12 mouse cellular contexts compared by ENCODE assay signal in genomic region chr10:42346179-42346877, GRCm38 (mm10).
DNase-seq lines count a peak whose midpoint lies in the region; ATAC-seq and TF ChIP-seq lines count a peak whose summit lies in the region.
"Had no signal": no experiment of that assay in that cellular context is flagged by ENCODE, and none has a peak within 500 bp of the region (broad histone marks: within the 10 kb centered on the region; RNA-seq: fewer than 3 reads in every experiment).

No protein-coding gene starts in this region.

- H3K36me3 ChIP-seq in hindbrain, postnatal 0 days (ENCODE audit: insufficient read depth, low read length): no peaks in the 10 kb centered on the region
- H3K36me3 ChIP-seq in intestine, embryonic 16.5 days (ENCODE audit: control insufficient read depth, insufficient read depth, low read length): no peaks in the 10 kb centered on the region
- H3K36me3 ChIP-seq: liver, embryonic 13.5 days; stomach, embryonic 15.5 days had no signal

- no peak overlapping the region for H3K4me2 ChIP-seq in hindbrain, postnatal 0 days (ENCODE audit: low read depth, low read length)
- no peak overlapping the region for H3K4me2 ChIP-seq in intestine, embryonic 16.5 days (ENCODE audit: low read depth, low read length)
- H3K4me2 ChIP-seq: liver, embryonic 13.5 days; stomach, embryonic 15.5 days had no signal

- H3K4me3 ChIP-seq in hindbrain, postnatal 0 days (ENCODE audit: low read length): no peak overlapping the region
- H3K4me3 ChIP-seq in intestine, embryonic 16.5 days (ENCODE audit: low read length): no peak overlapping the region
- H3K4me3 ChIP-seq: erythroblast, embryonic 14.5 days; liver, embryonic 13.5 days; stomach, embryonic 15.5 days had no signal

- H3K27me3 ChIP-seq in hindbrain, postnatal 0 days (ENCODE audit: insufficient read depth, low read length): no peaks in the 10 kb centered on the region
- H3K27me3 ChIP-seq in intestine, embryonic 16.5 days (replicated peaks; ENCODE audit: control insufficient read depth, insufficient read depth, low read length): no peaks in the 10 kb centered on the region
- H3K27me3 ChIP-seq: liver, embryonic 13.5 days; stomach, embryonic 15.5 days had no signal

- peak; percentile 58; the same call in 1 of the 2 replicates for ATAC-seq in hindbrain, postnatal 0 days
- no peak for ATAC-seq in intestine, embryonic 16.5 days

- WGBS in hindbrain, postnatal 0 days: 28% methylated on average over 12 of the region's 12 CpGs
- WGBS in intestine, embryonic 16.5 days: 71% methylated on average over 12 of the region's 12 CpGs

- no peak for TF ChIP-seq CTCF in hindbrain, postnatal 0 days (IDR thresholded peaks at IDR 0.05; ENCODE audit: low read depth)

- H3K9ac ChIP-seq in hindbrain, postnatal 0 days (replicated peaks; ENCODE audit: low read length): no peak overlapping the region
- H3K9ac ChIP-seq in intestine, embryonic 16.5 days (ENCODE audit: low read depth, low read length): no peak overlapping the region
- H3K9ac ChIP-seq: liver, embryonic 13.5 days; stomach, embryonic 15.5 days had no signal

- no peak overlapping the region for H3K27ac ChIP-seq in hindbrain, postnatal 0 days
- H3K27ac ChIP-seq in intestine, embryonic 16.5 days (ENCODE audit: low read length): no peak overlapping the region
- H3K27ac ChIP-seq: liver, embryonic 13.5 days; stomach, embryonic 15.5 days had no signal

- H3K4me1 ChIP-seq in hindbrain, postnatal 0 days (ENCODE audit: insufficient read depth, low read length): no peaks in the 10 kb centered on the region
- peaks cover 4% of the 10 kb centered on the region for H3K4me1 ChIP-seq in intestine, embryonic 16.5 days (ENCODE audit: control insufficient read depth, insufficient read depth, low read length)

- DNase-seq in adrenal gland, adult 2 months: peak; percentile 14
- no peak for DNase-seq in adrenal gland, postnatal 25 days
- DNase-seq in right cerebral cortex, postnatal 10 days (ENCODE audit: low spot score in 2 of 2): peak; percentile 39 to 44
- DNase-seq in right cerebral cortex, adult 2 months (ENCODE audit: low spot score in 2 of 2): no peak
- DNase-seq in hindbrain, postnatal 0 days (ENCODE audit: low spot score): peak; percentile 57
- DNase-seq in lung, postnatal 36 days: no peak
- no peak for DNase-seq in urinary bladder, postnatal 14 days (ENCODE audit: low spot score)
- DNase-seq: kidney, postnatal 25 days; liver, embryonic 13.5 days had no signal

- no peaks in the 10 kb centered on the region for H3K9me3 ChIP-seq in hindbrain, postnatal 0 days (ENCODE audit: low read length)
- H3K9me3 ChIP-seq in intestine, embryonic 16.5 days (ENCODE audit: control insufficient read depth, low read length): no peaks in the 10 kb centered on the region
- H3K9me3 ChIP-seq: liver, embryonic 13.5 days; stomach, embryonic 15.5 days had no signal

Comparison
In these comparisons a context has a peak if more than half of its experiments do, and no peak if none do; other contexts are left out.
1. DNase-seq: peak in adrenal gland, adult 2 months (single experiment), right cerebral cortex, postnatal 10 days (2 of 2) and hindbrain, postnatal 0 days (single experiment); none in adrenal gland, postnatal 25 days (single experiment), right cerebral cortex, adult 2 months (0 of 2), lung, postnatal 36 days (single experiment) and urinary bladder, postnatal 14 days (single experiment).